Comparison of ENCODE assay signal across 10 mouse cellular contexts in the genomic region with DNA sequence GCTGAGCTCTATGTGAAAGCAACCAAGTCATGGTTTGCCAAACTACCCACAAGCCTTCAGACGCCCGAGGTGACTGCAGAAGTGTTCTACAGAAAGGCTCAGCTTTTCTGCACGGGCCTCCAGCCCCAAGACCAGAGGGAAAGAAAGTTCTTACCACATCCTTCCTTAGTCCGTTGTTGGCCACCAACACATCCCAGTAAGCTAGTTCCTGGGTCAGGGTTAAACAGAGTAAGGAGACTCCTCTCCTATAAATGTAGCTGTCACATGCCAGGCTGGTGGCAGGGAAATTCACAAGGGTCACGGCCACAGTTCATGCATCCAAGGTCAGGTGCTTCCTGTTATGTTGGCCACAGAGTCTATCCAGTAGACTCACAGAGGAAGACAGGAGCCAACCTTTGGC. TPM values are rescaled to one million over a fixed set of nuclear protein-coding genes. Genes with fewer than 3 reads are reported as not detected.
DNase-seq lines count a peak whose midpoint lies in the region; ATAC-seq and TF ChIP-seq lines count a peak whose summit lies in the region.
"Had no signal": no experiment of that assay in that cellular context is flagged by ENCODE, and none has a peak within 500 bp of the region (broad histone marks: within the 10 kb centered on the region; RNA-seq: fewer than 3 reads in every experiment).

No protein-coding gene starts in this region.

- TF ChIP-seq EP300 in lung, postnatal 0 days (IDR thresholded peaks at IDR 0.05) = no peak

- TF ChIP-seq POLR2A in thymus, adult 2 months (IDR thresholded peaks at IDR 0.05; ENCODE audit: control insufficient read depth, extremely low read depth, insufficient read depth, low read length, poor library complexity) = no peak

- peaks cover 5% of the 10 kb centered on the region; the same call in 1 of the 2 replicates for H3K36me3 ChIP-seq in lung, postnatal 0 days (ENCODE audit: insufficient read depth, low read length)
- H3K36me3 ChIP-seq in embryonic facial prominence, embryonic 13.5 days = peaks cover 28% of the 10 kb centered on the region
- H3K36me3 ChIP-seq in thymus, adult 2 months (ENCODE audit: control insufficient read depth, insufficient read depth, low read length) = peaks cover 17% of the 10 kb centered on the region
- H3K36me3 ChIP-seq: forebrain, embryonic 15.5 days had no signal

- no peaks in the 10 kb centered on the region for H3K27me3 ChIP-seq in lung, postnatal 0 days (replicated peaks; ENCODE audit: insufficient read depth, low read length)
- H3K27me3 ChIP-seq in embryonic facial prominence, embryonic 13.5 days = no peaks in the 10 kb centered on the region
- no peaks in the 10 kb centered on the region for H3K27me3 ChIP-seq in thymus, adult 2 months (ENCODE audit: control insufficient read depth, insufficient read depth, low read length)
- H3K27me3 ChIP-seq: forebrain, embryonic 15.5 days; neural tube, embryonic 12.5 days had no signal

- peak; percentile 27 for DNase-seq in lung, postnatal 25 days (ENCODE audit: low spot score)
- DNase-seq in lung, postnatal 0 days (ENCODE audit: low spot score) = no peak
- peak; percentile 54 to 61 for DNase-seq in kidney, postnatal 36 days
- peak; percentile 43 for DNase-seq in thymus, adult 2 months
- DNase-seq in MN1 (ENCODE audit: low spot score) = no peak
- no peak for DNase-seq in embryo, embryonic 11 days
- DNase-seq in left cerebral cortex, postnatal 25 days (ENCODE audit: low spot score in 2 of 2) = no peak

- H3K4me1 ChIP-seq in lung, postnatal 0 days (ENCODE audit: insufficient read depth, low read depth, low read length) = peaks cover 26% of the 10 kb centered on the region
- H3K4me1 ChIP-seq in embryonic facial prominence, embryonic 13.5 days = peaks cover 52% of the 10 kb centered on the region
- peaks cover 37% of the 10 kb centered on the region for H3K4me1 ChIP-seq in thymus, adult 2 months (replicated peaks; ENCODE audit: control insufficient read depth, insufficient read depth, low read length)

- H3K4me2 ChIP-seq in lung, postnatal 0 days (replicated peaks; ENCODE audit: low read depth, low read length) = no peak overlapping the region
- no peak overlapping the region for H3K4me2 ChIP-seq in embryonic facial prominence, embryonic 13.5 days
- H3K4me2 ChIP-seq: forebrain, embryonic 15.5 days; neural tube, embryonic 12.5 days had no signal

- no peaks in the 10 kb centered on the region for H3K9me3 ChIP-seq in lung, postnatal 0 days (ENCODE audit: low read length)
- H3K9me3 ChIP-seq in embryonic facial prominence, embryonic 13.5 days = no peaks in the 10 kb centered on the region
- H3K9me3 ChIP-seq: forebrain, embryonic 15.5 days; neural tube, embryonic 12.5 days had no signal

- no peak for TF ChIP-seq CTCF in lung, postnatal 0 days (IDR thresholded peaks at IDR 0.05)
- no peak for TF ChIP-seq CTCF in thymus, adult 2 months (IDR thresholded peaks at IDR 0.05; ENCODE audit: borderline replicate concordance, control insufficient read depth, extremely low read depth, insufficient read depth, low read length, poor library complexity)

- no peak overlapping the region for H3K27ac ChIP-seq in lung, postnatal 0 days (ENCODE audit: low read length)
- peak overlapping the region; percentile 89 for H3K27ac ChIP-seq in embryonic facial prominence, embryonic 13.5 days
- peak overlapping the region; percentile 53 for H3K27ac ChIP-seq in thymus, adult 2 months (ENCODE audit: control insufficient read depth, insufficient read depth, low read length)
- H3K27ac ChIP-seq: forebrain, embryonic 15.5 days; neural tube, embryonic 12.5 days had no signal

- H3K4me3 ChIP-seq in lung, postnatal 0 days (ENCODE audit: low read depth, low read length) = no peak overlapping the region
- H3K4me3 ChIP-seq in embryonic facial prominence, embryonic 13.5 days = no peak overlapping the region
- no peak overlapping the region for H3K4me3 ChIP-seq in thymus, adult 2 months (ENCODE audit: control insufficient read depth, insufficient read depth, low read length)
- H3K4me3 ChIP-seq: forebrain, embryonic 15.5 days; neural tube, embryonic 12.5 days had no signal

- intact Hi-C loops in left cerebral cortex, postnatal 25 days (cut with DNase I) = no loop called here

- no peak overlapping the region for H3K9ac ChIP-seq in lung, postnatal 0 days (replicated peaks; ENCODE audit: low read depth)
- H3K9ac ChIP-seq in embryonic facial prominence, embryonic 13.5 days = no peak overlapping the region
- H3K9ac ChIP-seq: forebrain, embryonic 15.5 days; neural tube, embryonic 12.5 days had no signal

- 73% methylated on average over 5 of the region's 5 CpGs for WGBS in lung, postnatal 0 days
- 87% methylated on average over 5 of the region's 5 CpGs for WGBS in embryonic facial prominence, embryonic 13.5 days
- 12% methylated on average over 5 of the region's 5 CpGs for WGBS in thymus, adult 2 months

- no peak for ATAC-seq in lung, postnatal 0 days
- no peak for ATAC-seq in embryonic facial prominence, embryonic 13.5 days (ENCODE audit: insufficient number of reproducible peaks, insufficient read depth, low FRiP score, low TSS enrichment, low read depth)
- ATAC-seq: forebrain, embryonic 15.5 days had no signal

RNA-seq across cellular contexts. Expression of a gene that starts 27.7 kb away (rescaled TPM):
- polyA plus RNA-seq in lung, postnatal 0 days (2015; fragmentation: Nextera tagmentation; extraction: Ambion mirVana) = 20.3 and 21.1 TPM in 2 replicates
- polyA plus RNA-seq in embryonic facial prominence, embryonic 13.5 days (2015; fragmentation: Nextera tagmentation; extraction: Ambion mirVana) = 12.6 TPM in 2 replicates
- polyA plus RNA-seq in thymus, adult 2 months (2012; rRNA removed) = 37.9 and 38.8 TPM in 2 replicates
- 10 to 100 TPM; 13.3 to 17.0 TPM for total RNA-seq in left cerebral cortex, postnatal 25 days (2021)

RNA-seq across cellular contexts. Expression of a gene that starts 32.1 kb away (rescaled TPM):
- polyA plus RNA-seq in lung, postnatal 0 days (2015; fragmentation: Nextera tagmentation; extraction: Ambion mirVana) = not detected in 2 replicates
- not detected in 2 replicates for polyA plus RNA-seq in embryonic facial prominence, embryonic 13.5 days (2015; fragmentation: Nextera tagmentation; extraction: Ambion mirVana)
- polyA plus RNA-seq in thymus, adult 2 months (2012; rRNA removed) = 0.15 TPM in 1 of 2 replicates, not detected in the other
- total RNA-seq in left cerebral cortex, postnatal 25 days (2021) = 1 to 10 TPM; 2.8 to 3.7 TPM

RNA-seq across cellular contexts. Expression of a gene that starts 34.8 kb away (rescaled TPM):
- polyA plus RNA-seq in lung, postnatal 0 days (2015; fragmentation: Nextera tagmentation; extraction: Ambion mirVana) = 0.56 and 0.87 TPM in 2 replicates
- polyA plus RNA-seq in embryonic facial prominence, embryonic 13.5 days (2015; fragmentation: Nextera tagmentation; extraction: Ambion mirVana) = 15.4 and 18.4 TPM in 2 replicates
- polyA plus RNA-seq in thymus, adult 2 months (2012; rRNA removed) = 37.5 and 55.4 TPM in 2 replicates
- under 1 TPM; 0.27 to 0.46 TPM for total RNA-seq in left cerebral cortex, postnatal 25 days (2021)

Comparison
In these comparisons a context has a peak if more than half of its experiments do, and no peak if none do; other contexts are left out.
1. DNase-seq: peak in lung, postnatal 25 days (single experiment), kidney, postnatal 36 days (2 of 2) and thymus, adult 2 months (single experiment); none in lung, postnatal 0 days (single experiment), MN1 (single experiment), embryo, embryonic 11 days (single experiment) and left cerebral cortex, postnatal 25 days (0 of 2).